Mouse (Mus musculus) C2C12 (cell line): Measurements from ENCODE around the gene Phf20. TPM values are rescaled to one million over a fixed set of nuclear protein-coding genes. Genes with fewer than 3 reads are reported as not detected.
A peak's percentile ranks its signal among the peaks of the same experiment; 100 is the strongest.

ENCODE experiments used
- H3K27me3 ChIP-seq: one replicate; pipeline ENCODE4 v1.6.1; 2011; ENCODE audit not compliant: control insufficient read depth, insufficient read depth, insufficient read length
- H3K36me3 ChIP-seq: one replicate; pipeline ENCODE4 v1.6.1; 2011; ENCODE audit not compliant: control insufficient read depth, insufficient read depth
- H3K4me3 ChIP-seq: one replicate; pipeline ENCODE4 v1.5.1; 2011; ENCODE audit warnings: mild to moderate bottlenecking, control low read depth; ENCODE audit not compliant: poor library complexity, insufficient read depth, severe bottlenecking
- H3K79me2 ChIP-seq: one replicate; pipeline ENCODE4 v1.6.1; 2011; ENCODE audit not compliant: control insufficient read depth, insufficient read depth
- H3K79me3 ChIP-seq: one replicate; pipeline ENCODE4 v1.6.1; 2011; ENCODE audit warnings: low read depth, control low read depth
- H3ac ChIP-seq: one replicate; pipeline ENCODE3; 2011; ENCODE audit warnings: low read depth; ENCODE audit not compliant: control insufficient read depth, insufficient read length
- CEBPB ChIP-seq: IDR thresholded peaks from one replicate; pipeline ENCODE4 v1.6.1; 2011; ENCODE audit warnings: low read depth, mild to moderate bottlenecking, control low read depth, moderate library complexity
- CTCF ChIP-seq: IDR thresholded peaks from one replicate; pipeline ENCODE4 v1.5.1; 2011; ENCODE audit not compliant: control insufficient read depth, insufficient read depth, insufficient read length
- FOSL1 ChIP-seq: IDR thresholded peaks from one replicate; pipeline ENCODE4 v1.8.0; 2011; ENCODE audit warnings: mild to moderate bottlenecking, low read length; ENCODE audit not compliant: poor library complexity, insufficient read depth, severe bottlenecking
- MAX ChIP-seq: IDR thresholded peaks from one replicate; pipeline ENCODE4 v1.6.1; 2011; ENCODE audit warnings: mild to moderate bottlenecking, control low read depth
- MYOD1 ChIP-seq: IDR thresholded peaks from one replicate; pipeline ENCODE4 v1.6.1; 2011; ENCODE audit warnings: low read depth; ENCODE audit not compliant: control insufficient read depth, insufficient read length
- MYOG ChIP-seq: IDR thresholded peaks from one replicate; pipeline ENCODE4 v1.6.1; 2011; ENCODE audit not compliant: control insufficient read depth, insufficient read length; ENCODE audit errors: extremely low read depth
- USF1 ChIP-seq: IDR thresholded peaks from one replicate; pipeline ENCODE4 v1.6.1; 2011; ENCODE audit warnings: low read depth, mild to moderate bottlenecking, control low read depth, moderate library complexity
- polyA plus RNA-seq: library from polyadenylated mRNA; unstranded; fragments of >200 nt; fragmentation: generic; extraction: Trizol; gene quantifications from one replicate; pipeline ENCODE4 v1.2.1, GENCODE M21; 2012; ENCODE audit warnings: missing spikeins

The Phf20 gene
- polyA plus RNA-seq, 1 experiment = 18.1 TPM

DNA sequence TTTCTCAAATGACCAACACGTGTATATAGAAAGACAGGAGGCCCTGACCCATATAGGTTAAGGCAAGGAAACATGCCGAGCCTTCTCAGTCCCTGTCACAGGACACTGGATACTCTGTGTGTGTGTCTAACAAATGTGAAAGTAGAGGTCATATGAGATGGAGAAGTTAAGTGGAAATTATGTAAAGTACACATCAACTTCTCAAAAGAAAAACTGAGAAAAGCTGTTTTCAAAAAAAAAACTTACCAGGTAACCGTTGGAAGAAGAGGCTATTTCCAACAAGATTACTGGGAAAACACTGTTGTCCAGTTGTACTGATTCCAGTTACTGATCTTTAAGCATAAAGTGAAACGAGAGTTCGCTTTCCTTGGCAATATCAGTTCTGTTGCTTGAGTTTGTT lies 114.7 kb downstream of the Phf20 start:
- Histone ChIP-seq H3K4me3 (no peak overlapping the region), H3K79me2 (peaks cover 13% of the 10 kb centered on the region), H3ac (no peak overlapping the region), H3K79me3 (peaks cover 2% of the 10 kb centered on the region), H3K36me3 (peaks cover 28% of the 10 kb centered on the region), H3K27me3 (no peaks in the 10 kb centered on the region)
- no peak for TF ChIP-seq CEBPB
- TF ChIP-seq FOSL1 = no peak
- TF ChIP-seq USF1 = no peak
- TF ChIP-seq MAX = no peak
- no peak for TF ChIP-seq MYOG
- TF ChIP-seq CTCF = no peak
- no peak for TF ChIP-seq MYOD1

DNA sequence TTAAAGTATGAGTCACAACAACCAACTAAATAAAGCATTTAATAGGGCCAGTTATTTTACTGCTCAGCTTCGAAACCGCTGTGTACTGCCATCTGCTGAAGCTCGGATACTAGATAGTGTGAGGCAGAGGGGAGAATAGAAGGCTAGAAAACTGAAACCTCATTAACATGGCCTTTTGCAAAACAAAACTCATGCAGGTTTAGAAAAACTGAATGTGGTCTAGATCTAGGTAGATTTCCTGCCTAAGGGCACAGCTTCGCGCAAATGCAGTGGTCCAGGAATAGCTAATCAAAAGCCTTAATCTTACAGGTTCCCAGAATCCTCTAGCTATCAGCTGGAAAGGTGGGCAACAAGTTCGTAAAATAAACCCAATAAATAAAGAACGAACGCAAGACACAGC lies 115.2 kb downstream of the Phf20 start:
- peak overlapping the region; percentile 48 for H3K4me3 ChIP-seq
- H3K27me3 ChIP-seq = no peaks in the 10 kb centered on the region
- H3K79me2 ChIP-seq = peaks cover 13% of the 10 kb centered on the region
- peaks cover 23% of the 10 kb centered on the region for H3K36me3 ChIP-seq
- no peak overlapping the region for H3ac ChIP-seq
- peaks cover 2% of the 10 kb centered on the region for H3K79me3 ChIP-seq
- TF ChIP-seq MYOG = no peak
- no peak for TF ChIP-seq FOSL1
- TF ChIP-seq CEBPB = no peak
- no peak for TF ChIP-seq CTCF
- TF ChIP-seq MYOD1 = no peak
- no peak for TF ChIP-seq MAX
- TF ChIP-seq USF1 = no peak

GRCm38 (mm10) chr2:156311841-156312291 lies 115.6 kb downstream of the Phf20 start:
- H3K79me2 ChIP-seq = peaks cover 13% of the 10 kb centered on the region

DNA sequence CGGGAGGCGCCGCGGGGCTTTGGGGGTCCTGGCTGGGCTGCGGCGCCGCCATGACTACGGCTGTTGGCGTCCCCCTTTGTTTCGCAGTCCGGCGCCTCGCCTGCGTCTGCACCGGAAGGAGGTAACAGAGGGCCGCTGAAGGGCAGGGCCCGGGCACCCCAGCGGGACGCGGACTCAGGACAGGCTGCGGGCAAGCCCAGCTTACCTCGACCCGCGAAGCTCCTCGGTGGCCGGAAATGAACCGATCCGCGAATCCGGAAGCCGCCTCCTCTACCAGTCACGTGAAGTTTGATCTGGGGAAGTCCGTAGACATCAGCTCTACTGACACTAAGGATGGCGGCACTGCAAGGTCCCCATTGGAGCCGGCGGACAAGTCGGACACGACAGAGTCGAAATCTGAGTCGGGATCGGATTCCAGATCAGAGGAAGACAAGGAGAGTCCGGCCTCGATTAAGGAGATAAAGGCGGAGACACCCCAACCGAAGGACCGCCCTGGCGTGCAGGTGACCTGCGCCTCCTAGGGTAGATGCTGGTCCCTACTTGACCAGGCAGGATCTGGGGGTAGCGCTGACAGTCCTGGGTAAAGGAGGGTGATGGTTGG lies 116.1 kb downstream of the Phf20 start, which contains the start of the genes Cnbd2 and Scand1:
Cnbd2 (plus strand) TSS at position 3 of the 601 bp plus-strand sequence.
Scand1 (minus strand) TSS at position 408 of the 601 bp plus-strand sequence.
- no peaks in the 10 kb centered on the region for H3K27me3 ChIP-seq

More at GRCm38 (mm10) chr2:156311841-156312291, 115.6 kb downstream of the Phf20 start:
- H3K4me3 ChIP-seq = peak overlapping the region; percentile 48
- H3ac ChIP-seq = peak overlapping the region; percentile 86
- no peaks in the 10 kb centered on the region for H3K27me3 ChIP-seq
- H3K79me3 ChIP-seq = peaks cover 2% of the 10 kb centered on the region
- peaks cover 19% of the 10 kb centered on the region for H3K36me3 ChIP-seq
- TF ChIP-seq CEBPB (no peak), MYOD1 (no peak), CTCF (no peak), FOSL1 (no peak), MYOG (no peak), MAX (no peak), USF1 (no peak)

GRCm38 (mm10) chr2:156313153-156313552 lies 116.9 kb downstream of the Phf20 start:
- TF ChIP-seq USF1 (no peak), MYOD1 (no peak), FOSL1 (no peak), MYOG (no peak), CTCF (no peak), CEBPB (no peak), MAX (no peak)
- peaks cover 2% of the 10 kb centered on the region for H3K79me3 ChIP-seq
- H3K4me3 ChIP-seq = peak overlapping the region; percentile 48
- H3K36me3 ChIP-seq = peaks cover 7% of the 10 kb centered on the region
- H3ac ChIP-seq = peak overlapping the region; percentile 86
- peaks cover 13% of the 10 kb centered on the region for H3K79me2 ChIP-seq
- no peaks in the 10 kb centered on the region for H3K27me3 ChIP-seq

More for the DNA sequence above, 116.1 kb downstream of the Phf20 start, which contains the start of the genes Cnbd2 and Scand1:
- Histone ChIP-seq H3K4me3 (peak within 1 kb of the TSS; percentile 48), H3K79me3 (peaks cover 2% of the 10 kb centered on the region), H3K36me3 (peaks cover 15% of the 10 kb centered on the region), H3ac (peak within 1 kb of the TSS; percentile 86), H3K79me2 (peaks cover 13% of the 10 kb centered on the region)
- TF ChIP-seq CEBPB (no peak), CTCF (no peak), USF1 (peak; percentile 98), MAX (peak; percentile 90), MYOD1 (no peak)
